Mouse (Mus musculus) intestine, postnatal 0 days (tissue): ENCODE data around the gene Ccdc43. TPM values are rescaled to one million over a fixed set of nuclear protein-coding genes. Genes with fewer than 3 reads are reported as not detected.
A peak's percentile ranks its signal among the peaks of the same experiment; 100 is the strongest.

Experiments
- ATAC-seq: fragments of 200-750 bp; cut with Nextera tagmentation; 2 replicates; pipeline ENCODE4 v1.8.0; 2017; ENCODE audit warnings: mild to moderate bottlenecking, moderate TSS enrichment, moderate library complexity
- H3K27ac ChIP-seq: fragments of 300-500 bp; sonication (generic); 2 replicates; pipeline ENCODE4 v1.5.1; 2014; ENCODE audit warnings: mild to moderate bottlenecking, low read depth, low read length, moderate library complexity
- H3K27me3 ChIP-seq: fragments of 300-500 bp; sonication (generic); replicated peaks from 2 replicates; pipeline ENCODE4 v1.6.1; 2014; ENCODE audit warnings: low read length, mixed read lengths; ENCODE audit not compliant: control insufficient read depth, insufficient read depth
- H3K36me3 ChIP-seq: fragments of 300-500 bp; sonication (generic); 2 replicates; pipeline ENCODE4 v1.6.1; 2014; ENCODE audit warnings: mild to moderate bottlenecking, moderate library complexity; ENCODE audit not compliant: control insufficient read depth, insufficient read depth
- H3K4me1 ChIP-seq: fragments of 300-500 bp; sonication (generic); replicated peaks from 2 replicates; pipeline ENCODE4 v1.6.1; 2014; ENCODE audit warnings: antibody characterized with exemption, low read length, mixed read lengths; ENCODE audit not compliant: control insufficient read depth, insufficient read depth
- H3K4me2 ChIP-seq: fragments of 300-500 bp; sonication (generic); replicated peaks from 2 replicates; pipeline ENCODE4 v1.6.1; 2014; ENCODE audit warnings: low read depth, mild to moderate bottlenecking, moderate library complexity
- H3K4me3 ChIP-seq: fragments of 300-500 bp; sonication (generic); 2 replicates; pipeline ENCODE4 v1.5.1; 2014; ENCODE audit warnings: low read depth, low read length
- H3K9ac ChIP-seq: fragments of 300-500 bp; sonication (generic); 2 replicates; pipeline ENCODE4 v1.6.1; 2014; ENCODE audit warnings: mild to moderate bottlenecking, low read depth, low read length
- H3K9me3 ChIP-seq: fragments of 300-500 bp; sonication (generic); 2 replicates; pipeline ENCODE4 v1.6.1; 2016; ENCODE audit warnings: mixed run types; ENCODE audit not compliant: control insufficient read depth
- CTCF ChIP-seq: sonication (generic); IDR thresholded peaks from 2 replicates; pipeline ENCODE4 v1.5.1; 2016; ENCODE audit warnings: low read depth, mild to moderate bottlenecking, control low read depth, antibody characterized with exemption, moderate library complexity
- WGBS: fragments of 180-500 bp; shearing (Covaris S2); extraction: QIAGEN DNeasy Blood & Tissue Kit; methylation state at CpG from one replicate; pipeline ENCODE4 v1.1.7; 2014; 5-methylcytosine and 5-hydroxymethylcytosine counted together
- polyA plus RNA-seq: library from polyadenylated mRNA; unstranded; fragments of >200 nt; fragmentation: Nextera tagmentation; extraction: Ambion mirVana; gene quantifications from 2 replicates; pipeline ENCODE4 v1.2.1, GENCODE M21; 2015

Ccdc43 gene
- polyA plus RNA-seq, 1 experiment from 2014 or later = 17.1 TPM

GRCm38 (mm10) chr11:102656326-102656926 is 41.2 kb downstream of the Ccdc43 start:
- H3K4me3 ChIP-seq = no peak overlapping the region
- TF ChIP-seq CTCF = peak; percentile 77

GRCm38 (mm10) chr11:102655888-102656287 is 41.7 kb downstream of the Ccdc43 start:
- WGBS = 54% methylated on average over 8 of the region's 8 CpGs
- Histone ChIP-seq H3K4me2 (no peak overlapping the region), H3K27ac (no peak overlapping the region), H3K9ac (no peak overlapping the region), H3K4me3 (no peak overlapping the region), H3K4me1 (no peaks in the 10 kb centered on the region; the same call in 1 of the 2 replicates), H3K36me3 (no peaks in the 10 kb centered on the region), H3K9me3 (no peaks in the 10 kb centered on the region), H3K27me3 (no peaks in the 10 kb centered on the region)
- ATAC-seq = no peak
- TF ChIP-seq CTCF = no peak

More at GRCm38 (mm10) chr11:102656326-102656926, 41.2 kb downstream of the Ccdc43 start:
- 8% methylated on average over 4 of the region's 4 CpGs for WGBS
- H3K27me3 ChIP-seq = no peaks in the 10 kb centered on the region
- no peak for ATAC-seq
- peak overlapping the region; percentile 35 for H3K4me2 ChIP-seq
- no peak overlapping the region for H3K27ac ChIP-seq
- H3K9ac ChIP-seq = no peak overlapping the region
- H3K36me3 ChIP-seq = no peaks in the 10 kb centered on the region
- H3K4me1 ChIP-seq = no peaks in the 10 kb centered on the region
- no peaks in the 10 kb centered on the region for H3K9me3 ChIP-seq

- no peaks in the 10 kb centered on the region for H3K9me3 ChIP-seq
- no peak overlapping the region for H3K4me3 ChIP-seq
- H3K27ac ChIP-seq = no peak overlapping the region
- no peak for ATAC-seq
- H3K36me3 ChIP-seq = no peaks in the 10 kb centered on the region
- no peaks in the 10 kb centered on the region; the same call in 1 of the 2 replicates for H3K4me1 ChIP-seq
- no peak overlapping the region for H3K4me2 ChIP-seq
- H3K9ac ChIP-seq = no peak overlapping the region
- H3K27me3 ChIP-seq = no peaks in the 10 kb centered on the region
- TF ChIP-seq CTCF = peak; percentile 57
- 68% methylated on average over 3 of the region's 3 CpGs for WGBS
These were observed 44.7 kb downstream of the Ccdc43 start for GRCm38 (mm10) chr11:102652844-102653243.

GRCm38 (mm10) chr11:102651381-102651780 is 46.2 kb downstream of the Ccdc43 start:
- H3K4me2 ChIP-seq = no peak overlapping the region
- H3K27ac ChIP-seq = no peak overlapping the region
- H3K4me1 ChIP-seq = no peaks in the 10 kb centered on the region; the same call in 1 of the 2 replicates
- 5% methylated on average over 9 of the region's 9 CpGs for WGBS
- no peaks in the 10 kb centered on the region for H3K27me3 ChIP-seq
- TF ChIP-seq CTCF = peak; percentile 96
- H3K9me3 ChIP-seq = no peaks in the 10 kb centered on the region
- no peak for ATAC-seq
- no peak overlapping the region for H3K9ac ChIP-seq
- no peak overlapping the region for H3K4me3 ChIP-seq
- H3K36me3 ChIP-seq = no peaks in the 10 kb centered on the region

- ATAC-seq = no peak
- Histone ChIP-seq H3K4me1 (no peaks in the 10 kb centered on the region; the same call in 1 of the 2 replicates), H3K4me3 (no peak overlapping the region), H3K9ac (no peak overlapping the region), H3K27me3 (no peaks in the 10 kb centered on the region), H3K9me3 (no peaks in the 10 kb centered on the region), H3K36me3 (no peaks in the 10 kb centered on the region), H3K27ac (no peak overlapping the region), H3K4me2 (no peak overlapping the region)
- no peak for TF ChIP-seq CTCF
- 76% methylated on average over 12 of the region's 12 CpGs for WGBS
These were observed 49.7 kb downstream of the Ccdc43 start for GRCm38 (mm10) chr11:102647885-102648284.

- no peaks in the 10 kb centered on the region for H3K9me3 ChIP-seq
- no peaks in the 10 kb centered on the region for H3K36me3 ChIP-seq
- H3K4me3 ChIP-seq = no peak overlapping the region
- 67% methylated on average over 13 of the region's 13 CpGs for WGBS
- H3K27ac ChIP-seq = no peak overlapping the region
- TF ChIP-seq CTCF = no peak
- no peak for ATAC-seq
- no peaks in the 10 kb centered on the region; the same call in 1 of the 2 replicates for H3K4me1 ChIP-seq
- no peaks in the 10 kb centered on the region for H3K27me3 ChIP-seq
- no peak overlapping the region for H3K9ac ChIP-seq
- H3K4me2 ChIP-seq = no peak overlapping the region
These were observed 51.4 kb downstream of the Ccdc43 start for GRCm38 (mm10) chr11:102646226-102646625.
